Mouse (Mus musculus) adrenal gland (tissue): ENCODE measurements around the gene Pde4b.

Experiments used
- intact Hi-C: fragments of 180-260 bp; cut with DNase I; formaldehyde crosslinking; loops from one replicate; pipeline ENCODE4 v1.15.1; 2025

Pde4b gene

DNA sequence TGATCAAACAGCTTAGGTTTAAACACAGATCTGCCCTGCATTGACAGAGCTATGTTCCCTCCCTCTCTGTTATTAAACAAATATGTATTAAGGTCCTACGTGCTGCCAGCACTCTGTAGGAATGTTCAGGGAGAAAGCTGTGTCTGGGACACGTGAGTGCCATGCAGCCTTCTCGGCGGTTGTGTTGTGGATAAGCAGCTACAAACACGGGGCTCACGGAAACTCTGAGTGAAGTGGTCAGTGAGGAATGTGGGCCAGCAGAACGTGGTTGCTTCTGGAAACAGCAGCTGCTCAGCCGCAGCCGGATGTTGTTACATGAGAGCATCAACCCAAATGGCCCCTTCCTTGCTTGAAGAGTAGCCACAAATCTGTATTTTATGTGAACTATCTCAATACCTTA lies 547.9 kb downstream of the Pde4b start:
- intact Hi-C loops, result no loop called here

GRCm38 (mm10) chr4:102635944-102636343 lies 548.6 kb downstream of the Pde4b start:
- intact Hi-C loops, result no loop called here

- intact Hi-C loops, result no loop called here
Observed at GRCm38 (mm10) chr4:102637348-102637910, 550.1 kb downstream of the Pde4b start.

GRCm38 (mm10) chr4:102640942-102641341 lies 553.6 kb downstream of the Pde4b start:
- intact Hi-C loops, result no loop called here

DNA sequence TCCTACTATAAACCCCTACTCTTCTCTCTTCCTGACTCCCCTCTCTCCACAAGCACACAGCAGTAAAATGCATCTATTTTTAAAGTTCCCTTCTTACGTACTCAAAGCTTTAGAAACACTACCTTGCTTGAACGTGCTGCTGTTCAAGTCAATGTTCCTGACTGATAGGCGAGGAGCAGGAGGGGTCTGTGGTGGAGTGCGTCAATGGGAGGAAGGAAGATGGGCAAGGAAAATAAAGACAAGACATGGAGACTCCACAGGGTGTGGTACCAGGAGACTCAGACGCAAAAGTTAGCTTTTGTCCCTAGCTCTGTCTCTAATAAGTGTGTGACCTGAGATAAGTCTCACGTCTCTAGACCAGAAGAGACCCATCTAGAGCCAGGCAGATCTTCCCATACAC lies 556.7 kb downstream of the Pde4b start:
- intact Hi-C loops, result no loop called here

- intact Hi-C loops, result no loop called here
Observed at GRCm38 (mm10) chr4:102647056-102647455, 559.7 kb downstream of the Pde4b start.

DNA sequence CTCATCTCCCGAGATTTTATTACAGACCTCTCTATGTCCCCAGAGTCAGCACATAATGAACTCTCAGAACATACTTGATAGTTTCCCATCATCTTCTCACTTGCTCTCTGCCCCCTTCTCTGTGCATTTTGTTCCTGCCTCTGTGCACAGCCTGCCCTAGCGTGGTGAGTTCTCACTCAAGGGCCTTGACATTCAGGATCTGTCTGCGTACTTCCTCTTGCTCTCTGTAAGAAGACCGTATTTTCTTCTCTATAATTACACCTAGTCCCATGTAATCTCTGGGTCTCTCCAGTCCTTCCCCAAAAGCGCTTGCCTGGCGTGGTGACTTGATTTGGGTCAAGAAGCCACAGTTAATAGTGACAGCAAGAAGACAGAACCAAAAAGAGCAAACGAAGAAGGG lies 568.0 kb downstream of the Pde4b start:
- intact Hi-C loops, result no loop called here

DNA sequence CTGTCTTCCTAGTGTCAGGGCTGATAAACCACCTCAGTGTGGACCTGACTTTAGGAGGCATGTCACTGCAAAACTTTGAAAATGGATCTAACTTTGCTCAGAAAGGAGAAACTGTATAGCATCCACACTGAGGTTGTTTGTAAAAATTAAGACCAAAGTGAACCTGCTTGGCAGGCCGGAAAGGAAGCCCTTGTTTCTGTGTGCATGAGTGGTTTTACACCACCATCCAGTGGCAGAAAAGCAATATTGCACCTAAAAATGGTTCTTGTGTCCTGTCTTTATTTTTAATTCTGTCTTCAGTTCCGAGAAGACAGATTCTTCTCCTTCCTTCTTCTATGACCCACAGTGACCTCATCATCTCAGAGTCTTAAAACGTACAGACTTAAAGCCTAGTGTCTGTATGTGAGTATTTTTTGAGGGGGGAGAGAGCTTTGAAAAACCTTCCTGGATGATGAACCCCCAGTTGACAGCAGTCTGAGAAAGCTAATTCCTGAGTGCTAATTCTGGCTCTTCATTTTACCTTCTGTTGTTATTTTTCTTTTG lies 569.2 kb downstream of the Pde4b start:
- intact Hi-C loops, result loop anchor here (1.0 to 2.0 kb wide), 2 partner anchors 163 to 430 kb away; no protein-coding TSS in a partner anchor
